Mouse (Mus musculus): ENCODE measurements at regions not wholly inside any gene's neighbourhood (a gene's known extent, or its start where the extent isn't known, plus 50 kb on each side); places are given as distances from the start of the nearest gene placed in this dataset.

GRCm38 (mm10) chr13:70134544-70134943 is 332.3 kb downstream of the Med10 start:
- Histone ChIP-seq H3K27ac (ENCODE audit: low read depth, low read length) (no peak overlapping the region), H3K9me3 (ENCODE audit: control insufficient read depth, low read length) (no peaks in the 10 kb centered on the region), H3K4me3 (ENCODE audit: low read depth, low read length) (no peak overlapping the region), H3K4me2 (no peak overlapping the region), H3K9ac (ENCODE audit: low read depth, low read length) (no peak overlapping the region), H3K36me3 (ENCODE audit: control insufficient read depth, insufficient read depth, low read length) (no peaks in the 10 kb centered on the region), H3K27me3 (replicated peaks; ENCODE audit: control insufficient read depth, insufficient read depth, low read length) (no peaks in the 10 kb centered on the region), H3K4me1 (replicated peaks; ENCODE audit: control insufficient read depth, insufficient read depth, low read length) (no peaks in the 10 kb centered on the region)
- 86% methylated on average over 8 of the region's 8 CpGs for WGBS
- DNase-seq (ENCODE audit: low spot score) (no peak), ATAC-seq (replicated peaks; ENCODE audit: low FRiP score) (no peak)

- ATAC-seq (replicated peaks; ENCODE audit: low FRiP score) = no peak
Measured at GRCm38 (mm10) chr13:70136209-70136608, 334.0 kb downstream of the Med10 start.

GRCm38 (mm10) chr13:70144461-70144860 is 342.3 kb downstream of the Med10 start:
- Histone ChIP-seq H3K27ac (ENCODE audit: low read depth, low read length) (no peak overlapping the region), H3K27me3 (replicated peaks; ENCODE audit: control insufficient read depth, insufficient read depth, low read length) (no peaks in the 10 kb centered on the region), H3K9me3 (ENCODE audit: control insufficient read depth, low read length) (no peaks in the 10 kb centered on the region), H3K4me3 (ENCODE audit: low read depth, low read length) (no peak overlapping the region), H3K36me3 (ENCODE audit: control insufficient read depth, insufficient read depth, low read length) (no peaks in the 10 kb centered on the region), H3K4me2 (no peak overlapping the region), H3K4me1 (replicated peaks; ENCODE audit: control insufficient read depth, insufficient read depth, low read length) (no peaks in the 10 kb centered on the region), H3K9ac (ENCODE audit: low read depth, low read length) (no peak overlapping the region)
- 60% methylated on average over 4 of the region's 4 CpGs for WGBS
- DNase-seq (ENCODE audit: low spot score) (no peak), ATAC-seq (replicated peaks; ENCODE audit: low FRiP score) (no peak)

More at GRCm38 (mm10) chr13:70136209-70136608, 334.0 kb downstream of the Med10 start:
- Histone ChIP-seq H3K27ac (ENCODE audit: low read depth, low read length) (no peak overlapping the region), H3K4me3 (ENCODE audit: low read depth, low read length) (no peak overlapping the region), H3K9ac (ENCODE audit: low read depth, low read length) (no peak overlapping the region), H3K4me1 (replicated peaks; ENCODE audit: control insufficient read depth, insufficient read depth, low read length) (no peaks in the 10 kb centered on the region), H3K4me2 (no peak overlapping the region), H3K9me3 (ENCODE audit: control insufficient read depth, low read length) (no peaks in the 10 kb centered on the region), H3K27me3 (replicated peaks; ENCODE audit: control insufficient read depth, insufficient read depth, low read length) (no peaks in the 10 kb centered on the region), H3K36me3 (ENCODE audit: control insufficient read depth, insufficient read depth, low read length) (no peaks in the 10 kb centered on the region)
- WGBS = 87% methylated on average over 1 of the region's 1 CpGs
- no peak for DNase-seq (ENCODE audit: low spot score)

GRCm38 (mm10) chr13:70145466-70145865 is 343.3 kb downstream of the Med10 start:
- no peak for DNase-seq (ENCODE audit: low spot score)
- Histone ChIP-seq H3K27ac (ENCODE audit: low read depth, low read length) (no peak overlapping the region), H3K36me3 (ENCODE audit: control insufficient read depth, insufficient read depth, low read length) (no peaks in the 10 kb centered on the region), H3K9ac (ENCODE audit: low read depth, low read length) (no peak overlapping the region), H3K4me3 (ENCODE audit: low read depth, low read length) (no peak overlapping the region), H3K4me1 (replicated peaks; ENCODE audit: control insufficient read depth, insufficient read depth, low read length) (no peaks in the 10 kb centered on the region), H3K27me3 (replicated peaks; ENCODE audit: control insufficient read depth, insufficient read depth, low read length) (no peaks in the 10 kb centered on the region), H3K4me2 (no peak overlapping the region), H3K9me3 (ENCODE audit: control insufficient read depth, low read length) (no peaks in the 10 kb centered on the region)
- ATAC-seq (replicated peaks; ENCODE audit: low FRiP score) = no peak
- WGBS = 57% methylated on average over 6 of the region's 6 CpGs

GRCm38 (mm10) chr13:70149041-70149898 is 347.1 kb downstream of the Med10 start:
- Histone ChIP-seq H3K27me3 (replicated peaks; ENCODE audit: control insufficient read depth, insufficient read depth, low read length) (no peaks in the 10 kb centered on the region), H3K4me1 (replicated peaks; ENCODE audit: control insufficient read depth, insufficient read depth, low read length) (no peaks in the 10 kb centered on the region), H3K4me2 (no peak overlapping the region), H3K9ac (ENCODE audit: low read depth, low read length) (no peak overlapping the region), H3K27ac (ENCODE audit: low read depth, low read length) (no peak overlapping the region), H3K9me3 (ENCODE audit: control insufficient read depth, low read length) (no peaks in the 10 kb centered on the region), H3K4me3 (ENCODE audit: low read depth, low read length) (no peak overlapping the region), H3K36me3 (ENCODE audit: control insufficient read depth, insufficient read depth, low read length) (no peaks in the 10 kb centered on the region)
- DNase-seq (ENCODE audit: low spot score) (no peak), ATAC-seq (replicated peaks; ENCODE audit: low FRiP score) (no peak)
- 44% methylated on average over 8 of the region's 8 CpGs for WGBS

GRCm38 (mm10) chr13:70149899-70150184 is 347.6 kb downstream of the Med10 start:
- no peak for DNase-seq (ENCODE audit: low spot score)
- no peak overlapping the region for H3K4me2 ChIP-seq
- no peaks in the 10 kb centered on the region for H3K36me3 ChIP-seq (ENCODE audit: control insufficient read depth, insufficient read depth, low read length)
- no peak overlapping the region for H3K4me3 ChIP-seq (ENCODE audit: low read depth, low read length)
- no peaks in the 10 kb centered on the region for H3K4me1 ChIP-seq (replicated peaks; ENCODE audit: control insufficient read depth, insufficient read depth, low read length)
- H3K9me3 ChIP-seq (ENCODE audit: control insufficient read depth, low read length) = no peaks in the 10 kb centered on the region
- H3K27me3 ChIP-seq (replicated peaks; ENCODE audit: control insufficient read depth, insufficient read depth, low read length) = no peaks in the 10 kb centered on the region
- 51% methylated on average over 10 of the region's 10 CpGs for WGBS
- ATAC-seq (replicated peaks; ENCODE audit: low FRiP score) = no peak
- no peak overlapping the region for H3K9ac ChIP-seq (ENCODE audit: low read depth, low read length)
- no peak overlapping the region for H3K27ac ChIP-seq (ENCODE audit: low read depth, low read length)

GRCm38 (mm10) chr13:70153062-70153461 is 350.9 kb downstream of the Med10 start:
- Histone ChIP-seq H3K36me3 (ENCODE audit: control insufficient read depth, insufficient read depth, low read length) (no peaks in the 10 kb centered on the region), H3K4me2 (no peak overlapping the region), H3K4me1 (replicated peaks; ENCODE audit: control insufficient read depth, insufficient read depth, low read length) (no peaks in the 10 kb centered on the region), H3K27ac (ENCODE audit: low read depth, low read length) (no peak overlapping the region), H3K27me3 (replicated peaks; ENCODE audit: control insufficient read depth, insufficient read depth, low read length) (no peaks in the 10 kb centered on the region), H3K9me3 (ENCODE audit: control insufficient read depth, low read length) (no peaks in the 10 kb centered on the region), H3K9ac (ENCODE audit: low read depth, low read length) (no peak overlapping the region), H3K4me3 (ENCODE audit: low read depth, low read length) (no peak overlapping the region)
- DNase-seq (ENCODE audit: low spot score) = no peak
- WGBS = 65% methylated on average over 8 of the region's 8 CpGs
- ATAC-seq (replicated peaks; ENCODE audit: low FRiP score) = no peak

GRCm38 (mm10) chr13:70155596-70155995 is 353.4 kb downstream of the Med10 start:
- Histone ChIP-seq H3K36me3 (ENCODE audit: control insufficient read depth, insufficient read depth, low read length) (no peaks in the 10 kb centered on the region), H3K27ac (ENCODE audit: low read depth, low read length) (no peak overlapping the region), H3K9ac (ENCODE audit: low read depth, low read length) (no peak overlapping the region), H3K4me3 (ENCODE audit: low read depth, low read length) (no peak overlapping the region), H3K27me3 (replicated peaks; ENCODE audit: control insufficient read depth, insufficient read depth, low read length) (no peaks in the 10 kb centered on the region), H3K9me3 (ENCODE audit: control insufficient read depth, low read length) (no peaks in the 10 kb centered on the region), H3K4me2 (no peak overlapping the region), H3K4me1 (replicated peaks; ENCODE audit: control insufficient read depth, insufficient read depth, low read length) (no peaks in the 10 kb centered on the region)
- ATAC-seq (replicated peaks; ENCODE audit: low FRiP score) (no peak), DNase-seq (ENCODE audit: low spot score) (no peak)
- 68% methylated on average over 5 of the region's 5 CpGs for WGBS

GRCm38 (mm10) chr13:70156975-70157588 is 354.9 kb downstream of the Med10 start:
- 85% methylated on average over 8 of the region's 8 CpGs for WGBS
- Histone ChIP-seq H3K27me3 (replicated peaks; ENCODE audit: control insufficient read depth, insufficient read depth, low read length) (no peaks in the 10 kb centered on the region), H3K27ac (ENCODE audit: low read depth, low read length) (no peak overlapping the region), H3K9me3 (ENCODE audit: control insufficient read depth, low read length) (no peaks in the 10 kb centered on the region), H3K4me2 (no peak overlapping the region), H3K4me3 (ENCODE audit: low read depth, low read length) (no peak overlapping the region), H3K9ac (ENCODE audit: low read depth, low read length) (no peak overlapping the region), H3K4me1 (replicated peaks; ENCODE audit: control insufficient read depth, insufficient read depth, low read length) (no peaks in the 10 kb centered on the region), H3K36me3 (ENCODE audit: control insufficient read depth, insufficient read depth, low read length) (no peaks in the 10 kb centered on the region)
- DNase-seq (ENCODE audit: low spot score) (no peak), ATAC-seq (replicated peaks; ENCODE audit: low FRiP score) (no peak)
